Mouse (Mus musculus) liver, embryonic 14.5 days (tissue): ENCODE measurements around the gene Retreg2.

Source experiments
- CTCF ChIP-seq: IDR thresholded peaks from 2 replicates; pipeline ENCODE4 v1.5.1; 2016; ENCODE audit warnings: antibody characterized with exemption, low read depth, control low read depth
- EP300 ChIP-seq: IDR thresholded peaks from 2 replicates; pipeline ENCODE4 v1.6.1; 2016; ENCODE audit warnings: antibody characterized with exemption, low read depth

DNA sequence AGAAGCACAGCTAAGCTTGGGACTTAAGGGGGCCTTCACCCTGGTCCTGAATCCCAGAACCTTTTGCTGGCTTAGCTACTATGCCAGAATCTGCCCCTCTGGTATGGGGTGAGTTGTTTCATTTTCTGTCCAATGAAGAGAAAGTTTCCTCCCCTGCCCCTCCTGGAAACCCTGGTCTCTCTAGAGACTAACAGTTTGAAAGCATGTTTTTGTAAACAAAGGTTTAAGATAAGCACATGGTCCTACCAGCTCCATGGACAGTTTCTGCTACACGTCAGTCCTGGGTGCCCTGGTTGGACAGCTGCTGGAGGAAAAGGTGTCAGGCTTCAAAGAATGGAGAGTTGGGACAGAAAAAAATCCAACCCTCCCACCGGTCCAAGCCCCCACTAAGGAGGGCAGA lies 48.0 kb downstream of the Retreg2 start:
- TF ChIP-seq CTCF = no peak
- no peak for TF ChIP-seq EP300
